Mouse (Mus musculus): ENCODE measurements around the gene 1600014C23Rik. TPM values are rescaled to one million over a fixed set of nuclear protein-coding genes. Genes with fewer than 3 reads are reported as not detected.

Gene 1600014C23Rik
- polyA plus RNA-seq, 1 experiment = not detected

GRCm38 (mm10) chr17:45709829-45710228 is 23.8 kb downstream of the 1600014C23Rik start:
- no peak overlapping the region for H3K27ac ChIP-seq (ENCODE audit: insufficient read depth, low read depth, low read length)
- no peak overlapping the region for H3K4me3 ChIP-seq (ENCODE audit: insufficient read depth, low read length)
- TF ChIP-seq CTCF (IDR thresholded peaks at IDR 0.05; ENCODE audit: low read depth, low read length) (no peak), POLR2A (IDR thresholded peaks at IDR 0.05; ENCODE audit: borderline replicate concordance, low read depth, low read length) (no peak)
- H3K4me1 ChIP-seq (ENCODE audit: control insufficient read depth, insufficient read depth, low read length) = peaks cover 19% of the 10 kb centered on the region

DNA sequence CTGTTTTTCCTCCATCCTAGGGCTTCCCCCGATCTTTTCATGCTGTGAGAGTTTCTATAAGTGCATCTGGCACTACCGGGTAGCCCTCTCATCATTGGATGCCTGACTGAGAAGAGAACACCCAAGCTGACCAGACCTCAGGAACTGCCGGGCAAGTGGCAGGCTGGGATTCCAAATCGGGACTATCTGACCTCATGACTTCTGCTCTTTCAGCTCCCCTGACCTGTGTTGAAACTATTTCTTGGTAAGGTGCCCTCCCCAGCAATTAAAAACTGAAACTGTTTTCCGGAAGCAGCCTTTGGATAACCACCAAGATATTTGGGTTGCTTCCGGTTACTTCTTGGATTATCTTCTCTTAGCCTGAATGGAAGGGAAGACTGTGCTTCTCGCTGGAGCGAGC is 25.5 kb downstream of the 1600014C23Rik start:
- TF ChIP-seq CTCF (IDR thresholded peaks at IDR 0.05; ENCODE audit: low read depth, low read length) (no peak), POLR2A (IDR thresholded peaks at IDR 0.05; ENCODE audit: borderline replicate concordance, low read depth, low read length) (no peak)
- no peak overlapping the region for H3K27ac ChIP-seq (ENCODE audit: insufficient read depth, low read depth, low read length)
- no peak overlapping the region for H3K4me3 ChIP-seq (ENCODE audit: insufficient read depth, low read length)
- H3K4me1 ChIP-seq (ENCODE audit: control insufficient read depth, insufficient read depth, low read length) = peaks cover 28% of the 10 kb centered on the region

GRCm38 (mm10) chr17:45707376-45707775 is 26.3 kb downstream of the 1600014C23Rik start:
- Histone ChIP-seq H3K4me3 (ENCODE audit: insufficient read depth, low read length) (no peak overlapping the region), H3K27ac (ENCODE audit: insufficient read depth, low read depth, low read length) (no peak overlapping the region), H3K4me1 (ENCODE audit: control insufficient read depth, insufficient read depth, low read length) (peaks cover 34% of the 10 kb centered on the region)
- no peak for TF ChIP-seq POLR2A (IDR thresholded peaks at IDR 0.05; ENCODE audit: borderline replicate concordance, low read depth, low read length)
- TF ChIP-seq CTCF (IDR thresholded peaks at IDR 0.05; ENCODE audit: low read depth, low read length) = no peak

- peaks cover 39% of the 10 kb centered on the region for H3K4me1 ChIP-seq (ENCODE audit: control insufficient read depth, insufficient read depth, low read length)
- H3K4me3 ChIP-seq (ENCODE audit: insufficient read depth, low read length) = no peak overlapping the region
- TF ChIP-seq CTCF (IDR thresholded peaks at IDR 0.05; ENCODE audit: low read depth, low read length) (no peak), POLR2A (IDR thresholded peaks at IDR 0.05; ENCODE audit: borderline replicate concordance, low read depth, low read length) (no peak)
- H3K27ac ChIP-seq (ENCODE audit: insufficient read depth, low read depth, low read length) = no peak overlapping the region
These were observed 26.8 kb downstream of the 1600014C23Rik start for GRCm38 (mm10) chr17:45706796-45707195.

DNA sequence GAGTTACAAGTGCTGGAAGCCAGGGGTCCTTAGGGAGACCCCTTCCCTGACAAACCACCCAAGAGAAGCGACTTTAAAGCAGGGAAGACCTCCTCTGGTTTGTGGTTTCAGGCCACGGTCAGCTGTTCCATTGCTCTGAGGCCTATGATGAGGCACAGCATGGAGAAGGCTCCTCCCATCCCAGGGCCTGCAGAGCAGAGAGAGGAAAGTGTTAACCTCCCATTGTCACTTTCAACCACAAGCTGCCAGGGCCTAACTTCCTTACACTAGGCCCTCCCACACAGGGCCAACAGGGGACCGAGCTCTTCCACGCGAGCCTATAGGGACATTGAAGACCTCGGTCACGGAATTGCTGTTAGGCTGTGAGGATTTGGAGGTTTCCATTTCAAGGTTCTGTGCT is 30.5 kb downstream of the 1600014C23Rik start:
- Histone ChIP-seq H3K4me3 (ENCODE audit: insufficient read depth, low read length) (peak overlapping the region; percentile 35), H3K4me1 (ENCODE audit: control insufficient read depth, insufficient read depth, low read length) (peaks cover 31% of the 10 kb centered on the region)

GRCm38 (mm10) chr17:45702254-45702653 is 31.4 kb downstream of the 1600014C23Rik start:
- H3K27ac ChIP-seq (ENCODE audit: insufficient read depth, low read depth, low read length) = no peak overlapping the region
- H3K4me3 ChIP-seq (ENCODE audit: insufficient read depth, low read length) = no peak overlapping the region
- H3K4me1 ChIP-seq (ENCODE audit: control insufficient read depth, insufficient read depth, low read length) = peaks cover 28% of the 10 kb centered on the region
- no peak for TF ChIP-seq POLR2A (IDR thresholded peaks at IDR 0.05; ENCODE audit: borderline replicate concordance, low read depth, low read length)
- TF ChIP-seq CTCF (IDR thresholded peaks at IDR 0.05; ENCODE audit: low read depth, low read length) = no peak

More for the DNA sequence above, 30.5 kb downstream of the 1600014C23Rik start:
- TF ChIP-seq POLR2A (IDR thresholded peaks at IDR 0.05; ENCODE audit: borderline replicate concordance, low read depth, low read length) (no peak), CTCF (IDR thresholded peaks at IDR 0.05; ENCODE audit: low read depth, low read length) (no peak)
- peak overlapping the region; percentile 40 for H3K27ac ChIP-seq (ENCODE audit: insufficient read depth, low read depth, low read length)

- TF ChIP-seq POLR2A (IDR thresholded peaks at IDR 0.05; ENCODE audit: borderline replicate concordance, low read depth, low read length) (no peak), CTCF (IDR thresholded peaks at IDR 0.05; ENCODE audit: low read depth, low read length) (no peak)
- Histone ChIP-seq H3K4me3 (ENCODE audit: insufficient read depth, low read length) (no peak overlapping the region), H3K27ac (ENCODE audit: insufficient read depth, low read depth, low read length) (no peak overlapping the region), H3K4me1 (ENCODE audit: control insufficient read depth, insufficient read depth, low read length) (peaks cover 20% of the 10 kb centered on the region)
These were observed 32.4 kb downstream of the 1600014C23Rik start for GRCm38 (mm10) chr17:45701236-45701591.

- Histone ChIP-seq H3K27ac (ENCODE audit: insufficient read depth, low read depth, low read length) (no peak overlapping the region), H3K4me1 (ENCODE audit: control insufficient read depth, insufficient read depth, low read length) (peaks cover 20% of the 10 kb centered on the region), H3K4me3 (ENCODE audit: insufficient read depth, low read length) (no peak overlapping the region)
- no peak for TF ChIP-seq POLR2A (IDR thresholded peaks at IDR 0.05; ENCODE audit: borderline replicate concordance, low read depth, low read length)
- TF ChIP-seq CTCF (IDR thresholded peaks at IDR 0.05; ENCODE audit: low read depth, low read length) = no peak
These were observed 33.0 kb downstream of the 1600014C23Rik start for GRCm38 (mm10) chr17:45700496-45701235.

- no peak overlapping the region for H3K27ac ChIP-seq (ENCODE audit: insufficient read depth, low read depth, low read length)
- H3K4me1 ChIP-seq (ENCODE audit: control insufficient read depth, insufficient read depth, low read length) = peaks cover 27% of the 10 kb centered on the region
- no peak for TF ChIP-seq POLR2A (IDR thresholded peaks at IDR 0.05; ENCODE audit: borderline replicate concordance, low read depth, low read length)
- TF ChIP-seq CTCF (IDR thresholded peaks at IDR 0.05; ENCODE audit: low read depth, low read length) = no peak
- no peak overlapping the region for H3K4me3 ChIP-seq (ENCODE audit: insufficient read depth, low read length)
These were observed 34.5 kb downstream of the 1600014C23Rik start for GRCm38 (mm10) chr17:45699039-45699740.

DNA sequence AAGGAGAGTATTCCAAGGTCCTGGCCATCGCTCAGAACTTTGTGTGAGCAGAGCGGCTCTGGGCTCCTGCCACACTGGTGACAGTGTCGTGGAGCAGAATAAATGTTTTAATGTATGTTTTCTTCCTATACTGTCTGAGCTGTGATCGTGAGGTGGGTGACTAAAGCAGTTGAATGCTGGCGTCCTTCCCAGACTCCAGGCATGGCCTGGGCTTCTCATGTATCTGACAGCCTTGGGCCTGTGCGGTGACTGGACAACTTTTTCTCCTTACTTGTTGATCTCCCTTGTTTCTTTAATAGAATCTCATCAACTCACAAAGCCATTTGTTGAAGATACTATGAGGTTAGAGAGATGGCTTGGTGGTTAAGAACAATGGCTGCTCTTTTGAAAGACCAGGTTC is 35.3 kb downstream of the 1600014C23Rik start:
- TF ChIP-seq POLR2A (IDR thresholded peaks at IDR 0.05; ENCODE audit: borderline replicate concordance, low read depth, low read length) = no peak
- no peak for TF ChIP-seq CTCF (IDR thresholded peaks at IDR 0.05; ENCODE audit: low read depth, low read length)
- Histone ChIP-seq H3K4me1 (ENCODE audit: control insufficient read depth, insufficient read depth, low read length) (peaks cover 20% of the 10 kb centered on the region), H3K27ac (ENCODE audit: insufficient read depth, low read depth, low read length) (no peak overlapping the region), H3K4me3 (ENCODE audit: insufficient read depth, low read length) (no peak overlapping the region)

All from bone marrow macrophage, adult 2 months (primary cell).